Mouse (Mus musculus) spleen, adult 2 months (tissue): ENCODE measurements around the gene Rnf145.

Source experiments
- CTCF ChIP-seq: fragments of 200-500 bp; IDR thresholded peaks from 2 replicates; pipeline ENCODE4 v1.5.1; 2011; ENCODE audit warnings: mild to moderate bottlenecking, inconsistent platforms; ENCODE audit not compliant: insufficient read depth, insufficient read length, insufficient replicate concordance; ENCODE audit errors: extremely low read depth
- POLR2A ChIP-seq: fragments of 200-500 bp; IDR thresholded peaks from 2 replicates; pipeline ENCODE4 v1.6.1; 2011; ENCODE audit warnings: low read depth, low read length, inconsistent platforms

DNA sequence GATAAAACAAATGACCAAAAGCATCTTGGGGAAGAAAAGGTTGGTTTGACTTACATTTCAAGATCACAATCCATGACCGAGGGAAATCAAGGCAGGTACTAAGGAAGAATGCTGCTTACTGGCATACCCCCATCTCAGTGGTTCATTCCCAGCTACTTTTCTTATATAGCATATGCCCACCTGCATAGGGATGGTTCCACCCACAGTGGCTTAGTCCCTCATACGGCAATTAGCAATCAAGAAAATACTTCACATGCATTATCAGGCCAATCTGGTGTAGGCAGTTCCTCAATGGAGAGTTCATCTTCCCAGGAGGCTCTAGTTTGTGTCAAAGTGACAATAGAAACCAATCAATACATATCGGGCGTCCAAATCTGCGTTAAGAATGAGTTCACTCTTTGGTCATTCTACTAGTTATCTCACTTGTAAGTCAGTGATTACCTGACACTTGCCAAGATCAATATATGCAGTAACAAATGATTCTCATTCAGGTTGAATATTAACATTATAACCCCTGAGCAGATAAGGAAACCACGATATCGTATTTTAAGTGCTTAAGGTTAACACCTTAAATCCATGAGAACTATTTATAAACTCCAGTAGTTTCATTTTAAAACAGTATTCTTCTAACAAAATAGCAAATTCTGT is 33.6 kb upstream of the Rnf145 start:
- no peak for TF ChIP-seq POLR2A
- no peak for TF ChIP-seq CTCF
